Mouse (Mus musculus) MEL (cell line): ENCODE data around the gene Gm3448. TPM values are rescaled to one million over a fixed set of nuclear protein-coding genes. Genes with fewer than 3 reads are reported as not detected.

Source experiments
- DNase-seq: peaks from one replicate; pipeline ENCODE4 v3.0.0; 2011; ENCODE audit warnings: low read depth, low spot score
- H3K27ac ChIP-seq: 2 replicates; pipeline ENCODE4 v1.5.1; 2012; ENCODE audit warnings: low read depth, mild to moderate bottlenecking, control low read depth, low read length, moderate library complexity; ENCODE audit not compliant: control insufficient read depth
- H3K27me3 ChIP-seq, 2 experiments: fragments of 150-350 bp in 1 of 2; sonication (generic) in 1 of 2; 2 replicates each; pipeline ENCODE4 v1.6.1; 2012; ENCODE audit warnings: low read length in 2 of 2, mild to moderate bottlenecking in 2 of 2, improper control_type of control experiment in 1 of 2, moderate library complexity in 1 of 2; ENCODE audit not compliant: insufficient read depth in 2 of 2, control insufficient read depth in 1 of 2
- H3K36me3 ChIP-seq, 2 experiments: 2 replicates each; pipeline ENCODE4 v1.6.1; 2012 to 2014; ENCODE audit warnings: low read length in 2 of 2, improper control_type of control experiment in 1 of 2, inconsistent platforms in 1 of 2, mild to moderate bottlenecking in 1 of 2; ENCODE audit not compliant: insufficient read depth in 2 of 2, control insufficient read depth in 1 of 2
- H3K4me1 ChIP-seq, 2 experiments: fragments of 150-350 bp in 1 of 2; sonication (generic) in 1 of 2; 2 replicates each; pipeline ENCODE4 v1.6.1; 2012; ENCODE audit warnings: low read length in 2 of 2, improper control_type of control experiment in 1 of 2, mild to moderate bottlenecking in 1 of 2; ENCODE audit not compliant: insufficient read depth in 2 of 2, control insufficient read depth in 1 of 2
- H3K4me3 ChIP-seq, 2 experiments: fragments of 150-350 bp in 1 of 2; sonication (generic) in 1 of 2; 2 replicates each; pipeline ENCODE4 v1.5.1; 2012; ENCODE audit warnings: low read depth in 2 of 2, low read length in 2 of 2, mild to moderate bottlenecking in 2 of 2, moderate library complexity in 2 of 2, control low read depth in 1 of 2, improper control_type of control experiment in 1 of 2; ENCODE audit not compliant: control insufficient read depth in 1 of 2, insufficient read depth in 1 of 2
- H3K79me2 ChIP-seq: 2 replicates; pipeline ENCODE4 v1.6.1; 2012; ENCODE audit warnings: mild to moderate bottlenecking, low read length, moderate library complexity; ENCODE audit not compliant: control insufficient read depth, poor library complexity, insufficient read depth
- H3K9ac ChIP-seq: 2 replicates; pipeline ENCODE4 v1.6.1; 2012; ENCODE audit warnings: low read depth, mild to moderate bottlenecking, control low read depth, low read length, moderate library complexity; ENCODE audit not compliant: control insufficient read depth, poor library complexity, severe bottlenecking
- H3K9me3 ChIP-seq: fragments of 150-350 bp; sonication (generic); replicated peaks from 2 replicates; pipeline ENCODE4 v1.6.1; 2012; ENCODE audit warnings: mild to moderate bottlenecking, low read length, improper control_type of control experiment, moderate library complexity; ENCODE audit not compliant: insufficient read depth
- CHD1 ChIP-seq: IDR thresholded peaks from 2 replicates; pipeline ENCODE4 v1.6.1; 2012; ENCODE audit warnings: low read depth, mild to moderate bottlenecking, inconsistent platforms, low read length, improper control_type of control experiment
- CHD2 ChIP-seq: IDR thresholded peaks from 2 replicates; pipeline ENCODE4 v1.6.1; 2011; ENCODE audit warnings: low read length, improper control_type of control experiment
- CTCF ChIP-seq, 3 experiments: IDR thresholded peaks in 2 of 3; conservative IDR thresholded peaks in 1 of 3; 2 replicates each; pipeline ENCODE4 v1.5.1; 2011 to 2012; ENCODE audit warnings: low read length in 3 of 3, low read depth in 2 of 3, mild to moderate bottlenecking in 2 of 3, improper control_type of control experiment in 1 of 3, inconsistent platforms in 1 of 3, mixed read lengths in 1 of 3, moderate library complexity in 1 of 3; ENCODE audit not compliant: control insufficient read depth in 1 of 3, insufficient read depth in 1 of 3, poor library complexity in 1 of 3, severe bottlenecking in 1 of 3
- ELF1 ChIP-seq: IDR thresholded peaks from 2 replicates; pipeline ENCODE4 v1.6.1; 2014; ENCODE audit warnings: low read depth, mild to moderate bottlenecking, inconsistent platforms, low read length, improper control_type of control experiment, moderate library complexity
- EP300 ChIP-seq, 2 experiments: IDR thresholded peaks; 2 replicates each; pipeline ENCODE4 v1.6.1; 2011; ENCODE audit warnings: improper control_type of control experiment in 2 of 2, low read length in 2 of 2, low read depth in 1 of 2, mild to moderate bottlenecking in 1 of 2
- ETS1 ChIP-seq: IDR thresholded peaks from 2 replicates; pipeline ENCODE4 v1.6.1; 2012; ENCODE audit warnings: low read depth, mild to moderate bottlenecking, inconsistent platforms, low read length, improper control_type of control experiment, moderate library complexity
- GABPA ChIP-seq: IDR thresholded peaks from 2 replicates; pipeline ENCODE4 v1.6.1; 2012; ENCODE audit warnings: low read depth, mild to moderate bottlenecking, inconsistent platforms, low read length, improper control_type of control experiment, moderate library complexity
- GATA1 ChIP-seq: IDR thresholded peaks from 2 replicates; pipeline ENCODE4 v1.6.1; 2011; ENCODE audit warnings: low read depth, low read length, improper control_type of control experiment
- JUND ChIP-seq: IDR thresholded peaks from 2 replicates; pipeline ENCODE4 v1.6.1; 2011; ENCODE audit warnings: low read depth, mild to moderate bottlenecking, improper control_type of control experiment, low read length
- KAT2A ChIP-seq: conservative IDR thresholded peaks from 2 replicates; pipeline ENCODE4 v1.6.1; 2012; ENCODE audit warnings: low read depth, low read length, improper control_type of control experiment, inconsistent platforms
- MAFK ChIP-seq: IDR thresholded peaks from 2 replicates; pipeline ENCODE4 v1.6.1; 2011; ENCODE audit warnings: low read depth, mild to moderate bottlenecking, low read length, improper control_type of control experiment, borderline replicate concordance
- MAX ChIP-seq: IDR thresholded peaks from 2 replicates; pipeline ENCODE4 v1.6.1; 2011; ENCODE audit warnings: low read length, improper control_type of control experiment
- MAZ ChIP-seq: IDR thresholded peaks from 2 replicates; pipeline ENCODE4 v1.6.1; 2012; ENCODE audit warnings: low read depth, mild to moderate bottlenecking, inconsistent platforms, low read length, improper control_type of control experiment
- MXI1 ChIP-seq: IDR thresholded peaks from 2 replicates; pipeline ENCODE4 v1.6.1; 2011; ENCODE audit warnings: mild to moderate bottlenecking, low read depth, low read length, improper control_type of control experiment
- MYB ChIP-seq: IDR thresholded peaks from 2 replicates; pipeline ENCODE4 v1.6.1; 2011; ENCODE audit warnings: mild to moderate bottlenecking, low read depth, low read length, improper control_type of control experiment
- MYC ChIP-seq: IDR thresholded peaks from 2 replicates; pipeline ENCODE4 v1.6.1; 2011; ENCODE audit warnings: low read depth, mild to moderate bottlenecking, low read length, improper control_type of control experiment, moderate library complexity
- NELFE ChIP-seq: IDR thresholded peaks from 2 replicates; pipeline ENCODE4 v1.6.1; 2011; ENCODE audit warnings: low read depth, low read length, improper control_type of control experiment
- NRF1 ChIP-seq: IDR thresholded peaks from 2 replicates; pipeline ENCODE4 v1.6.1; 2014; ENCODE audit warnings: low read depth, mild to moderate bottlenecking, inconsistent platforms, low read length, improper control_type of control experiment, moderate library complexity; ENCODE audit not compliant: poor library complexity, insufficient read depth, severe bottlenecking
- POLR2AphosphoS2 ChIP-seq: IDR thresholded peaks from 2 replicates; pipeline ENCODE4 v1.6.1; 2011; ENCODE audit warnings: low read length, improper control_type of control experiment
- POLR2AphosphoS5 ChIP-seq: IDR thresholded peaks from 2 replicates; pipeline ENCODE4 v1.6.1; 2012; ENCODE audit warnings: low read depth, borderline replicate concordance, mild to moderate bottlenecking, inconsistent platforms, low read length, moderate library complexity, mixed read lengths
- RAD21 ChIP-seq: IDR thresholded peaks from 2 replicates; pipeline ENCODE4 v1.6.1; 2011; ENCODE audit warnings: mild to moderate bottlenecking, low read depth, low read length, improper control_type of control experiment
- SIN3A ChIP-seq: IDR thresholded peaks from 2 replicates; pipeline ENCODE4 v1.6.1; 2012; ENCODE audit warnings: low read length, improper control_type of control experiment, inconsistent platforms
- SMC3 ChIP-seq: IDR thresholded peaks from 2 replicates; pipeline ENCODE4 v1.6.1; 2011; ENCODE audit warnings: low read depth, low read length, improper control_type of control experiment
- TAL1 ChIP-seq: IDR thresholded peaks from 2 replicates; pipeline ENCODE4 v1.6.1; 2012; ENCODE audit warnings: mild to moderate bottlenecking, inconsistent platforms, low read length, moderate library complexity, mixed read lengths
- TBP ChIP-seq: IDR thresholded peaks from 2 replicates; pipeline ENCODE4 v1.8.0; 2011; ENCODE audit warnings: low read depth, low read length, improper control_type of control experiment
- UBTF ChIP-seq: IDR thresholded peaks from 2 replicates; pipeline ENCODE4 v1.6.1; 2012; ENCODE audit warnings: low read depth, mild to moderate bottlenecking, inconsistent platforms, low read length, improper control_type of control experiment, moderate library complexity, borderline replicate concordance; ENCODE audit not compliant: insufficient read depth
- USF1 ChIP-seq: IDR thresholded peaks from 2 replicates; pipeline ENCODE4 v1.6.1; 2014; ENCODE audit warnings: low read depth, mild to moderate bottlenecking, inconsistent platforms, low read length, improper control_type of control experiment, moderate library complexity
- ZKSCAN1 ChIP-seq: IDR thresholded peaks from 2 replicates; pipeline ENCODE4 v1.6.1; 2012; ENCODE audit warnings: low read depth, mild to moderate bottlenecking, inconsistent platforms, low read length, improper control_type of control experiment, moderate library complexity
- ZNF384 ChIP-seq: IDR thresholded peaks from 2 replicates; pipeline ENCODE4 v1.6.1; 2012; ENCODE audit warnings: low read depth, mild to moderate bottlenecking, inconsistent platforms, low read length, improper control_type of control experiment
- polyA plus RNA-seq, 2 experiments: library from polyadenylated mRNA; stranded (reverse) in 1 of 2; unstranded in 1 of 2; fragments of >175 nt in 1 of 2; fragments of >200 nt in 1 of 2; gene quantifications; 2 replicates each; pipeline versions ENCODE4 v1.2.1 to v1.2.4; 2012; ENCODE audit warnings: low replicate concordance in 2 of 2, low read depth in 1 of 2; ENCODE audit not compliant: insufficient read length in 2 of 2, insufficient read depth in 1 of 2, missing spikeins in 1 of 2
- total RNA-seq: library from RNA; depleted of rRNA; stranded (reverse); fragments of 300-350 nt; gene quantifications from 2 replicates; pipeline ENCODE4 v1.2.3, GENCODE M21; 2012

Gene Gm3448
- total and polyA plus RNA-seq, 3 experiments = 1.8 to 8.1 TPM; not detected in 1

DNA sequence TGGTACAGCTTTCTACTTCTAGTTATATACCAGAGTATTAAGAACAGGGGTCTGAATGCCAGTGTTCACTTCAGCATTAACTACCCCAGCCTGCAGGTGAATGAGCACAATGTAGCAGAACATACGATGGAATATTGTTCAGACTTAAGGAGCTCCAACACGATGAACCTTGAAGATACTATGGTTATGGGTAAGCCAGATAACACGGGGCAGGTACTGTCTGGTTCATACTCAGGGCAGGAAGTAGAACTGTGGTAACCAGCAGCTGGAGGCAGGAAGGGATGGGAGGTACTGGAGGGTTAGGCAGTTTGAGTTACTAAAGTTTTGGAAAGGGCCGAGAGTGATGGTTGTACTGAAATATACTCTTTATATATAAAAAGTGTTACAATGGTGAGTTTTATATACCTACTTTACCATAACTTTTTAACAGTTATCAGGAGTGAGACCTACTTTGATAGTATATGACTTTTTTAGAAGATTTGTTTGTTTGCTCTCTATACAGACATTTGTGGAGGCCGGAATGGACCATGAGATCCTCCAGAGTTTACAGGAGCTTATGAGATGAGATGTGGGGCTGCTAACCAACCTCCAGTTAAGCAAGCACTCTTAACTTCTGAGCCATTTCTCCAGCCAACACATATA is 82.5 kb downstream of the Gm3448 start:
- Histone ChIP-seq H3K27me3 (no peaks in the 10 kb centered on the region), H3K9ac (peak overlapping the region; percentile 49), H3K27ac (peak overlapping the region; percentile 27), H3K36me3 (peaks cover 41% of the 10 kb centered on the region in 2 experiments), H3K4me1 (peaks cover 12 to 24% of the 10 kb centered on the region in 2 experiments), H3K79me2 (peaks cover 36% of the 10 kb centered on the region), H3K9me3 (no peaks in the 10 kb centered on the region), H3K4me3 (peak overlapping the region; percentile 19 to 71; a peak in 3 of 4 replicates)
- TF ChIP-seq ZKSCAN1 = no peak
- no peak for TF ChIP-seq POLR2AphosphoS5
- peak; percentile 29 for TF ChIP-seq SIN3A
- TF ChIP-seq MAFK = no peak
- no peak; the same call in 1 of the 2 replicates for TF ChIP-seq TAL1
- TF ChIP-seq GATA1 = no peak
- TF ChIP-seq KAT2A = no peak
- TF ChIP-seq ZNF384 = no peak
- no peak for TF ChIP-seq USF1
- no peak for TF ChIP-seq MYB
- TF ChIP-seq SMC3 = no peak
- no peak for TF ChIP-seq MYC
- TF ChIP-seq EP300 (IDR thresholded peaks at IDR 0.05; ENCODE audit: low read depth in 1 of 2, low read length in 2 of 2) = peak; percentile 30 to 33; a peak in 1 of 4 replicates
- TF ChIP-seq TBP = no peak
- TF ChIP-seq CHD2 = no peak
- TF ChIP-seq POLR2AphosphoS2 = no peak
- no peak for TF ChIP-seq CTCF (IDR thresholded peaks at IDR 0.05 in 2 of 3, conservative IDR thresholded peaks at IDR 0.05 in 1 of 3; ENCODE audit: control insufficient read depth in 1 of 3, insufficient read depth in 1 of 3, low read depth in 2 of 3, low read length in 3 of 3, poor library complexity in 1 of 3, severe bottlenecking in 1 of 3)
- TF ChIP-seq JUND = no peak
- no peak for TF ChIP-seq MAZ
- TF ChIP-seq NRF1 = no peak
- TF ChIP-seq GABPA = no peak
- 0 out of 2 replicates have a peak, but pooled peaks have one; percentile 24 for TF ChIP-seq ETS1
- no peak for TF ChIP-seq UBTF
- TF ChIP-seq NELFE = no peak
- peak; percentile 58; the same call in 1 of the 2 replicates for TF ChIP-seq CHD1
- TF ChIP-seq MAX = no peak
- no peak for TF ChIP-seq ELF1
- no peak for TF ChIP-seq MXI1
- TF ChIP-seq RAD21 = no peak
- peak; percentile 59 for DNase-seq
